Mouse (Mus musculus) stomach, postnatal 0 days (tissue): ENCODE measurements around the gene Zfp973. TPM values are rescaled to one million over a fixed set of nuclear protein-coding genes. Genes with fewer than 3 reads are reported as not detected.
A peak's percentile ranks its signal among the peaks of the same experiment; 100 is the strongest.
"Not testable (repeated sequence)": the region's sequence is repeated elsewhere in the genome, so short reads cannot be mapped to it uniquely, and the experiment has no call there.

Source experiments
- ATAC-seq: fragments of 200-750 bp; cut with Nextera tagmentation; 2 replicates; pipeline ENCODE4 v1.8.0; 2017; ENCODE audit not compliant: low FRiP score, low TSS enrichment
- DNase-seq: peaks from one replicate; pipeline ENCODE4 v3.0.0-alpha.2; 2016; ENCODE audit warnings: low spot score
- H3K27ac ChIP-seq: fragments of 300-500 bp; sonication (generic); replicated peaks from 2 replicates; pipeline ENCODE4 v1.5.1; 2014; ENCODE audit warnings: mild to moderate bottlenecking, control low read depth
- H3K27me3 ChIP-seq: fragments of 300-500 bp; sonication (generic); 2 replicates; pipeline ENCODE4 v1.6.1; 2014; ENCODE audit warnings: low read length; ENCODE audit not compliant: control insufficient read depth, insufficient read depth
- H3K36me3 ChIP-seq: fragments of 300-500 bp; sonication (generic); 2 replicates; pipeline ENCODE4 v1.6.1; 2014; ENCODE audit warnings: low read length, mixed read lengths; ENCODE audit not compliant: control insufficient read depth, insufficient read depth
- H3K4me1 ChIP-seq: fragments of 300-500 bp; sonication (generic); replicated peaks from 2 replicates; pipeline ENCODE4 v1.6.1; 2014; ENCODE audit warnings: antibody characterized with exemption; ENCODE audit not compliant: control insufficient read depth, insufficient read depth
- H3K4me2 ChIP-seq: fragments of 300-500 bp; sonication (generic); replicated peaks from 2 replicates; pipeline ENCODE4 v1.6.1; 2014; ENCODE audit warnings: low read depth, mild to moderate bottlenecking, control low read depth, moderate library complexity
- H3K4me3 ChIP-seq: fragments of 300-500 bp; sonication (generic); 2 replicates; pipeline ENCODE4 v1.5.1; 2014; ENCODE audit warnings: low read depth, low read length, control low read depth
- H3K9ac ChIP-seq: fragments of 300-500 bp; sonication (generic); 2 replicates; pipeline ENCODE4 v1.6.1; 2014; ENCODE audit warnings: mild to moderate bottlenecking, low read length, control low read depth, mixed read lengths
- H3K9me3 ChIP-seq: fragments of 300-500 bp; sonication (generic); 2 replicates; pipeline ENCODE4 v1.6.1; 2016; ENCODE audit warnings: low read length; ENCODE audit not compliant: control insufficient read depth
- WGBS: fragments of 180-500 bp; shearing (Covaris S2); extraction: QIAGEN DNeasy Blood & Tissue Kit; methylation state at CpG from one replicate; pipeline ENCODE4 v1.1.7; 2014; 5-methylcytosine and 5-hydroxymethylcytosine counted together
- polyA plus RNA-seq: library from polyadenylated mRNA; unstranded; fragments of >200 nt; fragmentation: Nextera tagmentation; extraction: Ambion mirVana; gene quantifications from 2 replicates; pipeline ENCODE4 v1.2.1, GENCODE M21; 2015

The Zfp973 gene
- polyA plus RNA-seq, result 5.9 and 6.0 TPM in 2 replicates

DNA sequence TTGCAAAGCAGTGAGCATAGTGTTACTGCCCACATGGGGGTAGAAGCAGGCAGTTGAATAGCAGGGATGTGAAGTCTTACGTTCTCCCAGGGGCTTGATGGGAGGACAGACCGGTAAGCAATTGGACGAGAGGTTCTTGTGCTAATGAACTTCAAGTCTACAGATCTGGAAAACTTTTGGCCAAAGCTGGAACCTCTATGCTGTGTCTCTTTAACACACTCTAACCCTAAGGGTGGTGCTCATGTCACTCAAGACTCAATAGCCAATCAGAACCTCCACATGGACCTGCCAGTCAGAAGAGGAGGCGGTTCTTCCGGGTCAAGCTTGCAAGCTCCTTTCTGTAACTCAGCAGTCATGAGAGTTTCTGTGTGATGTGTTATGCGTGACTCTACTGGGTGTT lies at the start of gene Zfp973:
TSS of gene Zfp973 (plus strand) at position 301 of the 400 bp plus-strand sequence.
- not testable (repeated sequence) for H3K4me3 ChIP-seq, DNase-seq, H3K9me3 ChIP-seq, H3K4me2 ChIP-seq, H3K36me3 ChIP-seq, H3K27ac ChIP-seq, H3K9ac ChIP-seq, H3K27me3 ChIP-seq, H3K4me1 ChIP-seq, ATAC-seq
- no CpG with 5 or more reads among the region's 6 CpGs for whole genome bisulfite sequencing

DNA sequence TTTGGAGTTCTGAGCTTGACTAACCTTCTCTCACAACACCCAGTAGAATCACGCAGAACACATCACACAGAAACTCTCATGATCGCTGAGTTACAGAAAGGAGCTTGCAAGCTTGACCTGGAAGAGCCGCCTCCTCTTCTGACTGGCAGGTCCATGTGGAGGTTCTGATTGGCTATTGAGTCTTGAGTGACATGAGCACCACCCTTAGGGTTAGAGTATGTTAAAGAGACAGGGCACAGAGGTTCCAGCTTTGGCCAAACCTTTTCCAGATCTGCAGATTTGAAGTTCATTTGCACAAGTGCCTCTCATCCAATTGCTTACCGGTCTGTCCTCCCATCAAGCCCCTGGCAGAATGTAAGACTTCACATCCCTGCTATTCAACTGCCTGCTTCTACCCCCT lies 34.1 kb upstream of the Zfp973 start, which contains the start of gene Gm14308:
TSS of gene Gm14308 (minus strand) at position 101 of the 400 bp plus-strand sequence.
- ATAC-seq, DNase-seq, H3K36me3 ChIP-seq, H3K4me2 ChIP-seq, H3K27me3 ChIP-seq, H3K4me3 ChIP-seq, H3K27ac ChIP-seq, H3K4me1 ChIP-seq, H3K9ac ChIP-seq, H3K9me3 ChIP-seq: not testable (repeated sequence)
- WGBS, result no CpG with 5 or more reads among the region's 4 CpGs

DNA sequence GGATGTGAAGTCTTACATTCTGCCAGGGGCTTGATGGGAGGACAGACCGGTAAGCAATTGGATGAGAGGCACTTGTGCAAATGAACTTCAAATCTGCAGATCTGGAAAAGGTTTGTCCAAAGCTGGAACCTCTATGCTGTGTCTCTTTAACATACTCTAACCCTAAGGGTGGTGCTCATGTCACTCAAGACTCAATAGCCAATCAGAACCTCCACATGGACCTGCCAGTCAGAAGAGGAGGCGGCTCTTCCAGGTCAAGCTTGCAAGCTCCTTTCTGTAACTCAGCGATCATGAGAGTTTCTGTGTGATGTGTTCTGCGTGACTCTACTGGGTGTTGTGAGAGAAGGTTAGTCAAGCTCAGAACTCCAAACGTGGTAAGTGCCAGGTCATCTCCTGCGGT lies 37.7 kb downstream of the Zfp973 start, which contains the start of gene Gm14305:
TSS of gene Gm14305 (plus strand) at position 278 of the 400 bp plus-strand sequence.
- peak within 1 kb of the TSS; percentile 40; the same call in 1 of the 2 replicates for H3K4me2 ChIP-seq
- whole genome bisulfite sequencing, result 0% methylated on average over 1 of the region's 6 CpGs
- H3K9me3 ChIP-seq, H3K9ac ChIP-seq, H3K27ac ChIP-seq, ATAC-seq, H3K27me3 ChIP-seq, H3K4me1 ChIP-seq, H3K36me3 ChIP-seq, DNase-seq: not testable (repeated sequence)
- peak within 1 kb of the TSS; percentile 41 for H3K4me3 ChIP-seq

Other genes with a start within 250 kb of the Zfp973 start
- 10.2 and 12.6 TPM in 2 replicates for gene Gm14435, start 246.9 kb upstream of the Zfp973 start, polyA plus RNA-seq
- gene Gm14434, start 183.7 kb upstream of the Zfp973 start, polyA plus RNA-seq, result 15.4 and 16.3 TPM in 2 replicates
- gene Zfp967, start 149.5 kb upstream of the Zfp973 start, polyA plus RNA-seq, result not detected in 2 replicates
- 6.4 and 8.2 TPM in 2 replicates for gene Gm14308, start 34.2 kb upstream of the Zfp973 start, polyA plus RNA-seq
- gene Gm14305, start 37.8 kb downstream of the Zfp973 start, polyA plus RNA-seq, result 19.3 and 21.4 TPM in 2 replicates
- gene Gm14295, start 128.1 kb downstream of the Zfp973 start, polyA plus RNA-seq, result 14.6 and 18.2 TPM in 2 replicates
- gene Gm14408, start 160.6 kb downstream of the Zfp973 start, polyA plus RNA-seq, result not detected in 2 replicates